Mouse (Mus musculus) C2C12 (cell line): ENCODE data around the gene Rasgrp1. TPM values are rescaled to one million over a fixed set of nuclear protein-coding genes. Genes with fewer than 3 reads are reported as not detected.

ENCODE experiments used
- H3K27me3 ChIP-seq: one replicate; pipeline ENCODE4 v1.6.1; 2011; ENCODE audit not compliant: control insufficient read depth, insufficient read depth, insufficient read length
- H3K36me3 ChIP-seq: one replicate; pipeline ENCODE4 v1.6.1; 2011; ENCODE audit not compliant: control insufficient read depth, insufficient read depth
- H3K4me3 ChIP-seq: one replicate; pipeline ENCODE4 v1.5.1; 2011; ENCODE audit warnings: mild to moderate bottlenecking, control low read depth; ENCODE audit not compliant: poor library complexity, insufficient read depth, severe bottlenecking
- H3K79me2 ChIP-seq: one replicate; pipeline ENCODE4 v1.6.1; 2011; ENCODE audit not compliant: control insufficient read depth, insufficient read depth
- H3K79me3 ChIP-seq: one replicate; pipeline ENCODE4 v1.6.1; 2011; ENCODE audit warnings: low read depth, control low read depth
- H3ac ChIP-seq: one replicate; pipeline ENCODE3; 2011; ENCODE audit warnings: low read depth; ENCODE audit not compliant: control insufficient read depth, insufficient read length
- CEBPB ChIP-seq: IDR thresholded peaks from one replicate; pipeline ENCODE4 v1.6.1; 2011; ENCODE audit warnings: low read depth, mild to moderate bottlenecking, control low read depth, moderate library complexity
- CTCF ChIP-seq: IDR thresholded peaks from one replicate; pipeline ENCODE4 v1.5.1; 2011; ENCODE audit not compliant: control insufficient read depth, insufficient read depth, insufficient read length
- FOSL1 ChIP-seq: IDR thresholded peaks from one replicate; pipeline ENCODE4 v1.8.0; 2011; ENCODE audit warnings: mild to moderate bottlenecking, low read length; ENCODE audit not compliant: poor library complexity, insufficient read depth, severe bottlenecking
- MAX ChIP-seq: IDR thresholded peaks from one replicate; pipeline ENCODE4 v1.6.1; 2011; ENCODE audit warnings: mild to moderate bottlenecking, control low read depth
- MYOD1 ChIP-seq: IDR thresholded peaks from one replicate; pipeline ENCODE4 v1.6.1; 2011; ENCODE audit warnings: low read depth; ENCODE audit not compliant: control insufficient read depth, insufficient read length
- MYOG ChIP-seq: IDR thresholded peaks from one replicate; pipeline ENCODE4 v1.6.1; 2011; ENCODE audit not compliant: control insufficient read depth, insufficient read length; ENCODE audit errors: extremely low read depth
- USF1 ChIP-seq: IDR thresholded peaks from one replicate; pipeline ENCODE4 v1.6.1; 2011; ENCODE audit warnings: low read depth, mild to moderate bottlenecking, control low read depth, moderate library complexity
- polyA plus RNA-seq: library from polyadenylated mRNA; unstranded; fragments of >200 nt; fragmentation: generic; extraction: Trizol; gene quantifications from one replicate; pipeline ENCODE4 v1.2.1, GENCODE M21; 2012; ENCODE audit warnings: missing spikeins

The Rasgrp1 gene
- polyA plus RNA-seq, 1 experiment: not detected

GRCm38 (mm10) chr2:117303391-117304350 is 39.1 kb downstream of the Rasgrp1 start:
- Histone ChIP-seq H3K79me2 (no peaks in the 10 kb centered on the region), H3K27me3 (peaks cover 8% of the 10 kb centered on the region), H3K36me3 (no peaks in the 10 kb centered on the region), H3ac (no peak overlapping the region), H3K4me3 (no peak overlapping the region), H3K79me3 (no peaks in the 10 kb centered on the region)
- no peak for TF ChIP-seq USF1
- TF ChIP-seq MYOD1: no peak
- no peak for TF ChIP-seq CTCF
- TF ChIP-seq FOSL1: no peak
- no peak for TF ChIP-seq CEBPB
- no peak for TF ChIP-seq MYOG
- no peak for TF ChIP-seq MAX

- no peaks in the 10 kb centered on the region for H3K79me2 ChIP-seq
- H3ac ChIP-seq: no peak overlapping the region
- H3K79me3 ChIP-seq: no peaks in the 10 kb centered on the region
- H3K27me3 ChIP-seq: peaks cover 13% of the 10 kb centered on the region
- no peaks in the 10 kb centered on the region for H3K36me3 ChIP-seq
- no peak overlapping the region for H3K4me3 ChIP-seq
- TF ChIP-seq CTCF: no peak
- no peak for TF ChIP-seq FOSL1
- no peak for TF ChIP-seq MYOD1
- TF ChIP-seq MYOG: no peak
- no peak for TF ChIP-seq MAX
- no peak for TF ChIP-seq USF1
- no peak for TF ChIP-seq CEBPB
Observed at GRCm38 (mm10) chr2:117299596-117300448, 43.0 kb downstream of the Rasgrp1 start.

- H3K79me3 ChIP-seq: no peaks in the 10 kb centered on the region
- H3K27me3 ChIP-seq: peaks cover 73% of the 10 kb centered on the region
- no peak overlapping the region for H3ac ChIP-seq
- no peaks in the 10 kb centered on the region for H3K79me2 ChIP-seq
- TF ChIP-seq CTCF (no peak), USF1 (no peak), MYOD1 (no peak), MYOG (no peak), FOSL1 (no peak), MAX (no peak), CEBPB (no peak)
- no peak overlapping the region for H3K4me3 ChIP-seq
- H3K36me3 ChIP-seq: no peaks in the 10 kb centered on the region
Observed at GRCm38 (mm10) chr2:117288291-117288690, 54.5 kb downstream of the Rasgrp1 start.

- Histone ChIP-seq H3K79me2 (peaks cover 5% of the 10 kb centered on the region), H3K4me3 (no peak overlapping the region), H3ac (no peak overlapping the region), H3K79me3 (no peaks in the 10 kb centered on the region), H3K36me3 (peaks cover 65% of the 10 kb centered on the region), H3K27me3 (no peaks in the 10 kb centered on the region)
- TF ChIP-seq MYOG (no peak), USF1 (no peak), MYOD1 (no peak), CTCF (peak; percentile 76)
Observed at GRCm38 (mm10) chr2:117263786-117264408, 78.9 kb downstream of the Rasgrp1 start.

GRCm38 (mm10) chr2:117262184-117262583 is 80.6 kb downstream of the Rasgrp1 start:
- Histone ChIP-seq H3K79me3 (peaks cover 1% of the 10 kb centered on the region), H3K4me3 (no peak overlapping the region), H3K36me3 (peaks cover 54% of the 10 kb centered on the region), H3K27me3 (no peaks in the 10 kb centered on the region), H3ac (no peak overlapping the region), H3K79me2 (peaks cover 12% of the 10 kb centered on the region)
- TF ChIP-seq MYOD1 (no peak), MYOG (no peak), CEBPB (no peak), MAX (no peak), FOSL1 (no peak), USF1 (no peak)
